Mouse (Mus musculus) cerebellum, adult 2 months (tissue): ENCODE data around the gene Rbm5.

ENCODE experiments used
- CTCF ChIP-seq: fragments of 200-500 bp; IDR thresholded peaks from 2 replicates; pipeline ENCODE4 v1.5.1; 2011; ENCODE audit warnings: low read depth, mild to moderate bottlenecking, control low read depth, low read length, moderate library complexity, borderline replicate concordance; ENCODE audit not compliant: insufficient read depth
- POLR2A ChIP-seq: fragments of 200-500 bp; IDR thresholded peaks from 2 replicates; pipeline ENCODE4 v1.6.1; 2011; ENCODE audit warnings: low read length, control low read depth, borderline replicate concordance; ENCODE audit not compliant: insufficient read depth

DNA sequence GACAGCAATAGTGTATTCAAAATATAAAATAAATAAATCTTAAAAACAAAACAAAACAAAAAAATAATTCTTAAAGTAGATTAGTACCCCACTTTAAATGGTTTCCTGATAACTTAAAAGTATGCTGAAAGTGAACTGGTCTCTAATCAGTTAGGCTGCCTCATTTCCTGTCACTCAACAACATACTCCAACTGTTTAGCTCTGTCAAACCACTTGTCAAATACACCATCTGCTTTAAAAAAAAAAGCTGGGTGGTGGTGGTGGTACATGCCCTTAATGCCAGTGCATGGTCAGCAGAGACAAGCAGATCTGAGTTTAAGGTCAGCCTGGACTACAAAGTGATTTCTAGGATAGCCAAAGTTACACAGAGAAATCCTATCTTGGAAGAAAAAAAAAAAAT is 6.0 kb upstream of the Rbm5 start:
- TF ChIP-seq CTCF, result no peak
- no peak for TF ChIP-seq POLR2A
